8 mouse cellular contexts compared by ENCODE assay signal in genomic region chr11:98075195-98075808, GRCm38 (mm10). TPM values are rescaled to one million over a fixed set of nuclear protein-coding genes. Genes with fewer than 3 reads are reported as not detected.
DNase-seq lines count a peak whose midpoint lies in the region; ATAC-seq lines count a peak whose summit lies in the region.

No protein-coding gene starts in this region.

- H3K9me3 ChIP-seq in embryonic facial prominence, embryonic 13.5 days, result no peaks in the 10 kb centered on the region
- no peaks in the 10 kb centered on the region for H3K9me3 ChIP-seq in limb, embryonic 11.5 days (ENCODE audit: control insufficient read depth, low read length)

- no peak for ATAC-seq in embryonic facial prominence, embryonic 13.5 days (ENCODE audit: insufficient number of reproducible peaks, insufficient read depth, low FRiP score, low TSS enrichment, low read depth)
- ATAC-seq in limb, embryonic 11.5 days (ENCODE audit: insufficient number of reproducible peaks, low FRiP score, low TSS enrichment, low read depth), result no peak

- no peaks in the 10 kb centered on the region for H3K36me3 ChIP-seq in embryonic facial prominence, embryonic 13.5 days
- H3K36me3 ChIP-seq in limb, embryonic 11.5 days (ENCODE audit: control insufficient read depth, insufficient read depth, low read length), result no peaks in the 10 kb centered on the region

- H3K9ac ChIP-seq in embryonic facial prominence, embryonic 13.5 days, result peak overlapping the region; percentile 37; the same call in 1 of the 2 replicates
- H3K9ac ChIP-seq in limb, embryonic 11.5 days (ENCODE audit: low read length), result no peak overlapping the region

- peak overlapping the region; percentile 21; the same call in 1 of the 2 replicates for H3K4me2 ChIP-seq in embryonic facial prominence, embryonic 13.5 days
- no peak overlapping the region for H3K4me2 ChIP-seq in limb, embryonic 11.5 days (ENCODE audit: low read depth, severe bottlenecking)

- H3K4me3 ChIP-seq in embryonic facial prominence, embryonic 13.5 days, result no peak overlapping the region
- no peak overlapping the region for H3K4me3 ChIP-seq in limb, embryonic 11.5 days (ENCODE audit: low read depth, low read length)

- 18% methylated on average over 13 of the region's 13 CpGs for WGBS in embryonic facial prominence, embryonic 13.5 days
- WGBS in limb, embryonic 11.5 days, result 23% methylated on average over 13 of the region's 13 CpGs

- H3K27ac ChIP-seq in embryonic facial prominence, embryonic 13.5 days, result no peak overlapping the region
- no peak overlapping the region for H3K27ac ChIP-seq in limb, embryonic 11.5 days (replicated peaks; ENCODE audit: low read depth, low read length)

- DNase-seq in 3T3-L1 (ENCODE audit: low read depth, low spot score), result peak; percentile 93
- peak; percentile 89 to 90 for DNase-seq in adrenal gland, postnatal 36 days
- DNase-seq in heart, adult 8-10 months (ENCODE audit: low spot score), result peak; percentile 87
- DNase-seq in kidney, adult 8-10 months, result peak; percentile 67 to 91
- peak; percentile 95 for DNase-seq in limb, embryonic 11.5 days (ENCODE audit: low spot score)
- DNase-seq in monocyte, adult 2 months (ENCODE audit: low read depth in 1 of 2, low spot score in 2 of 2), result peak; percentile 49 to 76
- DNase-seq in spleen, postnatal 10 days (ENCODE audit: low spot score in 2 of 2), result peak; percentile 80 to 89

- H3K27me3 ChIP-seq in embryonic facial prominence, embryonic 13.5 days, result no peaks in the 10 kb centered on the region
- no peaks in the 10 kb centered on the region for H3K27me3 ChIP-seq in limb, embryonic 11.5 days (ENCODE audit: control insufficient read depth, insufficient read depth, low read length)

- H3K4me1 ChIP-seq in embryonic facial prominence, embryonic 13.5 days, result no peaks in the 10 kb centered on the region
- H3K4me1 ChIP-seq in limb, embryonic 11.5 days (ENCODE audit: control insufficient read depth, insufficient read depth, low read length), result no peaks in the 10 kb centered on the region

RNA-seq across cellular contexts. Expression of gene Stac2, which starts 22.0 kb away (rescaled TPM):
- total RNA-seq in adrenal gland, postnatal 36 days (2021), result 1 to 10 TPM; 1.7 to 6.9 TPM
- 0.30 and 0.65 TPM in 2 replicates for polyA plus RNA-seq in embryonic facial prominence, embryonic 13.5 days (2015; fragmentation: Nextera tagmentation; extraction: Ambion mirVana)
- under 1 TPM; 0.16 to 0.23 (median 0.19) TPM for total RNA-seq in heart, adult 8-10 months (2022)
- polyA plus RNA-seq in limb, embryonic 11.5 days (2014; fragmentation: Nextera tagmentation; extraction: Ambion mirVana), result 0.17 and 0.51 TPM in 2 replicates

RNA-seq across cellular contexts. Expression of gene Rpl19, which starts 48.8 kb away (rescaled TPM):
- 1,000 to 10,000 TPM; 1,174 to 1,217 TPM for total RNA-seq in adrenal gland, postnatal 36 days (2021)
- polyA plus RNA-seq in embryonic facial prominence, embryonic 13.5 days (2015; fragmentation: Nextera tagmentation; extraction: Ambion mirVana), result 983 and 1,161 TPM in 2 replicates
- total RNA-seq in heart, adult 8-10 months (2022), result 100 to 1,000 TPM; 503 to 616 (median 589) TPM
- 1,171 and 1,244 TPM in 2 replicates for polyA plus RNA-seq in limb, embryonic 11.5 days (2014; fragmentation: Nextera tagmentation; extraction: Ambion mirVana)

RNA-seq across cellular contexts. Expression of gene Cacnb1, which starts 52.5 kb away (rescaled TPM):
- 1 to 10 TPM; 6.9 to 8.4 TPM for total RNA-seq in adrenal gland, postnatal 36 days (2021)
- polyA plus RNA-seq in embryonic facial prominence, embryonic 13.5 days (2015; fragmentation: Nextera tagmentation; extraction: Ambion mirVana), result 16.6 and 17.3 TPM in 2 replicates
- 1 to 10 TPM; 6.2 to 8.5 (median 6.5) TPM for total RNA-seq in heart, adult 8-10 months (2022)
- polyA plus RNA-seq in limb, embryonic 11.5 days (2014; fragmentation: Nextera tagmentation; extraction: Ambion mirVana), result 6.8 and 7.2 TPM in 2 replicates
